Mouse (Mus musculus) naive thymus-derived CD4-positive, alpha-beta T cell, adult 2 months (primary cell): ENCODE measurements around the gene Rcor2.

Source experiments
- DNase-seq: peaks from one replicate; pipeline ENCODE4 v3.0.0-alpha.2; 2011; ENCODE audit warnings: low read depth

The Rcor2 gene

GRCm38 (mm10) chr19:7321391-7321790, 54.3 kb downstream of the Rcor2 start:
- no peak for DNase-seq
